Mouse (Mus musculus) forebrain, embryonic 15.5 days (tissue): ENCODE data around the gene Poc5. TPM values are rescaled to one million over a fixed set of nuclear protein-coding genes. Genes with fewer than 3 reads are reported as not detected.

Experiments used
- ATAC-seq: fragments of 200-750 bp; cut with Nextera tagmentation; replicated peaks from 2 replicates; pipeline ENCODE4 v1.8.0; 2017; ENCODE audit warnings: mild to moderate bottlenecking, moderate TSS enrichment, moderate library complexity
- H3K27ac ChIP-seq: fragments of 300-500 bp; sonication (generic); replicated peaks from 2 replicates; pipeline ENCODE4 v1.5.1; 2015; ENCODE audit warnings: mild to moderate bottlenecking, inconsistent platforms
- H3K27me3 ChIP-seq: fragments of 300-500 bp; sonication (generic); 2 replicates; pipeline ENCODE4 v1.6.1; 2015; ENCODE audit warnings: inconsistent platforms
- H3K36me3 ChIP-seq: fragments of 300-500 bp; sonication (generic); 2 replicates; pipeline ENCODE4 v1.6.1; 2015; ENCODE audit warnings: mild to moderate bottlenecking, inconsistent platforms
- H3K4me1 ChIP-seq: fragments of 300-500 bp; sonication (generic); 2 replicates; pipeline ENCODE4 v1.6.1; 2015; ENCODE audit warnings: inconsistent platforms
- H3K4me2 ChIP-seq: fragments of 300-500 bp; sonication (generic); replicated peaks from 2 replicates; pipeline ENCODE4 v1.6.1; 2015; ENCODE audit warnings: mild to moderate bottlenecking, inconsistent platforms
- H3K4me3 ChIP-seq: fragments of 300-500 bp; sonication (generic); 2 replicates; pipeline ENCODE4 v1.5.1; 2015; ENCODE audit warnings: mild to moderate bottlenecking, inconsistent platforms
- H3K9ac ChIP-seq: fragments of 300-500 bp; sonication (generic); replicated peaks from 2 replicates; pipeline ENCODE4 v1.6.1; 2015; ENCODE audit warnings: mild to moderate bottlenecking, inconsistent platforms
- H3K9me3 ChIP-seq: fragments of 300-500 bp; sonication (generic); 2 replicates; pipeline ENCODE4 v1.6.1; 2016; ENCODE audit warnings: inconsistent platforms
- WGBS: fragments of 180-500 bp; shearing (Covaris S2); methylation state at CpG from one replicate; pipeline ENCODE4 v1.1.7; 2015; ENCODE audit warnings: mixed read lengths; 5-methylcytosine and 5-hydroxymethylcytosine counted together
- polyA plus RNA-seq: library from polyadenylated mRNA; unstranded; fragments of >200 nt; fragmentation: Nextera tagmentation; extraction: Ambion mirVana; gene quantifications from 2 replicates; pipeline ENCODE4 v1.2.1, GENCODE M21; 2015

Gene Poc5
- polyA plus RNA-seq, 1 experiment from 2014 or later, result 26.2 TPM

GRCm38 (mm10) chr13:96433041-96433440, 44.9 kb downstream of the Poc5 start:
- no peak overlapping the region for H3K9ac ChIP-seq
- no peak for ATAC-seq

GRCm38 (mm10) chr13:96433648-96434190, 45.6 kb downstream of the Poc5 start:
- 84% methylated on average over 11 of the region's 11 CpGs for WGBS
- ATAC-seq, result no peak
- H3K9me3 ChIP-seq, result no peaks in the 10 kb centered on the region
- no peaks in the 10 kb centered on the region for H3K4me1 ChIP-seq
- H3K9ac ChIP-seq, result no peak overlapping the region
- no peak overlapping the region for H3K4me2 ChIP-seq
- H3K27ac ChIP-seq, result no peak overlapping the region
- no peak overlapping the region for H3K4me3 ChIP-seq
- H3K36me3 ChIP-seq, result no peaks in the 10 kb centered on the region
- H3K27me3 ChIP-seq, result no peaks in the 10 kb centered on the region

More at GRCm38 (mm10) chr13:96433041-96433440, 44.9 kb downstream of the Poc5 start:
- Histone ChIP-seq H3K9me3 (no peaks in the 10 kb centered on the region), H3K4me3 (no peak overlapping the region), H3K4me1 (no peaks in the 10 kb centered on the region), H3K27me3 (no peaks in the 10 kb centered on the region), H3K4me2 (no peak overlapping the region), H3K27ac (no peak overlapping the region), H3K36me3 (no peaks in the 10 kb centered on the region)
- 86% methylated on average over 6 of the region's 6 CpGs for whole genome bisulfite sequencing

- no peaks in the 10 kb centered on the region for H3K9me3 ChIP-seq
- H3K27me3 ChIP-seq, result no peaks in the 10 kb centered on the region
- 77% methylated on average over 5 of the region's 5 CpGs for WGBS
- no peak for ATAC-seq
- H3K4me2 ChIP-seq, result no peak overlapping the region
- no peak overlapping the region for H3K9ac ChIP-seq
- no peaks in the 10 kb centered on the region for H3K4me1 ChIP-seq
- no peak overlapping the region for H3K27ac ChIP-seq
- H3K36me3 ChIP-seq, result no peaks in the 10 kb centered on the region
- H3K4me3 ChIP-seq, result no peak overlapping the region
Measured at GRCm38 (mm10) chr13:96434899-96435331, 46.8 kb downstream of the Poc5 start.

- H3K4me2 ChIP-seq, result no peak overlapping the region
- H3K9me3 ChIP-seq, result no peaks in the 10 kb centered on the region
- WGBS, result 51% methylated on average over 11 of the region's 13 CpGs
- no peak overlapping the region for H3K9ac ChIP-seq
- no peak overlapping the region for H3K27ac ChIP-seq
- H3K4me1 ChIP-seq, result no peaks in the 10 kb centered on the region
- no peak for ATAC-seq
- H3K27me3 ChIP-seq, result no peaks in the 10 kb centered on the region
- H3K36me3 ChIP-seq, result no peaks in the 10 kb centered on the region
- H3K4me3 ChIP-seq, result no peak overlapping the region
Measured at GRCm38 (mm10) chr13:96435793-96436192, 47.7 kb downstream of the Poc5 start.

GRCm38 (mm10) chr13:96436921-96437320, 48.8 kb downstream of the Poc5 start:
- ATAC-seq, result no peak
- no peak overlapping the region for H3K4me2 ChIP-seq
- H3K36me3 ChIP-seq, result no peaks in the 10 kb centered on the region
- no peaks in the 10 kb centered on the region for H3K9me3 ChIP-seq
- H3K27me3 ChIP-seq, result no peaks in the 10 kb centered on the region
- no peaks in the 10 kb centered on the region for H3K4me1 ChIP-seq
- no peak overlapping the region for H3K9ac ChIP-seq
- no peak overlapping the region for H3K27ac ChIP-seq
- WGBS, result 90% methylated on average over 1 of the region's 1 CpGs
- H3K4me3 ChIP-seq, result no peak overlapping the region

- no peaks in the 10 kb centered on the region for H3K36me3 ChIP-seq
- no peak overlapping the region for H3K4me3 ChIP-seq
- H3K27ac ChIP-seq, result no peak overlapping the region
- 88% methylated on average over 4 of the region's 4 CpGs for WGBS
- H3K4me2 ChIP-seq, result no peak overlapping the region
- H3K27me3 ChIP-seq, result no peaks in the 10 kb centered on the region
- ATAC-seq, result no peak
- H3K9ac ChIP-seq, result no peak overlapping the region
- H3K4me1 ChIP-seq, result no peaks in the 10 kb centered on the region
- H3K9me3 ChIP-seq, result no peaks in the 10 kb centered on the region
Measured at GRCm38 (mm10) chr13:96440436-96440835, 52.3 kb downstream of the Poc5 start.

- no peaks in the 10 kb centered on the region for H3K27me3 ChIP-seq
- H3K9me3 ChIP-seq, result no peaks in the 10 kb centered on the region
- no peak overlapping the region for H3K9ac ChIP-seq
- no peak overlapping the region for H3K4me3 ChIP-seq
- ATAC-seq, result no peak
- no peaks in the 10 kb centered on the region for H3K4me1 ChIP-seq
- H3K27ac ChIP-seq, result no peak overlapping the region
- no peak overlapping the region for H3K4me2 ChIP-seq
- H3K36me3 ChIP-seq, result no peaks in the 10 kb centered on the region
- WGBS, result 82% methylated on average over 11 of the region's 11 CpGs
Measured at GRCm38 (mm10) chr13:96450205-96450856, 62.2 kb downstream of the Poc5 start.

GRCm38 (mm10) chr13:96450869-96451268, 62.8 kb downstream of the Poc5 start:
- H3K27me3 ChIP-seq, result no peaks in the 10 kb centered on the region
- no peak overlapping the region for H3K27ac ChIP-seq
- 93% methylated on average over 7 of the region's 7 CpGs for WGBS
- H3K4me3 ChIP-seq, result no peak overlapping the region
- H3K4me2 ChIP-seq, result no peak overlapping the region
- H3K36me3 ChIP-seq, result no peaks in the 10 kb centered on the region
- no peaks in the 10 kb centered on the region for H3K9me3 ChIP-seq
- no peak for ATAC-seq
- no peaks in the 10 kb centered on the region for H3K4me1 ChIP-seq
- H3K9ac ChIP-seq, result no peak overlapping the region

GRCm38 (mm10) chr13:96451386-96452140, 63.5 kb downstream of the Poc5 start:
- H3K27ac ChIP-seq, result no peak overlapping the region
- WGBS, result 90% methylated on average over 11 of the region's 11 CpGs
- no peaks in the 10 kb centered on the region for H3K9me3 ChIP-seq
- no peak overlapping the region for H3K4me3 ChIP-seq
- no peak for ATAC-seq
- H3K9ac ChIP-seq, result no peak overlapping the region
- no peaks in the 10 kb centered on the region for H3K36me3 ChIP-seq
- no peaks in the 10 kb centered on the region for H3K4me1 ChIP-seq
- no peaks in the 10 kb centered on the region for H3K27me3 ChIP-seq
- H3K4me2 ChIP-seq, result no peak overlapping the region

- no peaks in the 10 kb centered on the region for H3K27me3 ChIP-seq
- H3K9me3 ChIP-seq, result no peaks in the 10 kb centered on the region
- H3K36me3 ChIP-seq, result no peaks in the 10 kb centered on the region
- H3K27ac ChIP-seq, result no peak overlapping the region
- H3K4me1 ChIP-seq, result no peaks in the 10 kb centered on the region
- no peak overlapping the region for H3K4me3 ChIP-seq
- no peak overlapping the region for H3K4me2 ChIP-seq
- no peak for ATAC-seq
- no peak overlapping the region for H3K9ac ChIP-seq
- 95% methylated on average over 3 of the region's 3 CpGs for whole genome bisulfite sequencing
Measured at GRCm38 (mm10) chr13:96452621-96453020, 64.5 kb downstream of the Poc5 start.

GRCm38 (mm10) chr13:96454288-96454687, 66.2 kb downstream of the Poc5 start:
- ATAC-seq, result no peak
- no peaks in the 10 kb centered on the region for H3K9me3 ChIP-seq
- no peaks in the 10 kb centered on the region for H3K36me3 ChIP-seq
- 80% methylated on average over 3 of the region's 3 CpGs for WGBS
- H3K4me3 ChIP-seq, result no peak overlapping the region
- no peak overlapping the region for H3K4me2 ChIP-seq
- no peaks in the 10 kb centered on the region for H3K27me3 ChIP-seq
- H3K27ac ChIP-seq, result no peak overlapping the region
- H3K4me1 ChIP-seq, result no peaks in the 10 kb centered on the region
- H3K9ac ChIP-seq, result no peak overlapping the region

GRCm38 (mm10) chr13:96457566-96457965, 69.5 kb downstream of the Poc5 start:
- Histone ChIP-seq H3K36me3 (no peaks in the 10 kb centered on the region), H3K27ac (no peak overlapping the region), H3K4me1 (no peaks in the 10 kb centered on the region), H3K9me3 (no peaks in the 10 kb centered on the region), H3K27me3 (no peaks in the 10 kb centered on the region), H3K4me3 (no peak overlapping the region), H3K4me2 (no peak overlapping the region), H3K9ac (no peak overlapping the region)
- ATAC-seq, result no peak
- WGBS, result 96% methylated on average over 5 of the region's 5 CpGs
